Mouse (Mus musculus) MEL (cell line): Measurements from ENCODE around the gene Grk3. TPM values are rescaled to one million over a fixed set of nuclear protein-coding genes. Genes with fewer than 3 reads are reported as not detected.

Source experiments
- DNase-seq: peaks from one replicate; pipeline ENCODE4 v3.0.0; 2011; ENCODE audit warnings: low read depth, low spot score
- H3K27ac ChIP-seq: 2 replicates; pipeline ENCODE4 v1.5.1; 2012; ENCODE audit warnings: low read depth, mild to moderate bottlenecking, control low read depth, low read length, moderate library complexity; ENCODE audit not compliant: control insufficient read depth
- H3K27me3 ChIP-seq, 2 experiments: fragments of 150-350 bp in 1 of 2; sonication (generic) in 1 of 2; 2 replicates each; pipeline ENCODE4 v1.6.1; 2012; ENCODE audit warnings: low read length in 2 of 2, mild to moderate bottlenecking in 2 of 2, improper control_type of control experiment in 1 of 2, moderate library complexity in 1 of 2; ENCODE audit not compliant: insufficient read depth in 2 of 2, control insufficient read depth in 1 of 2
- H3K36me3 ChIP-seq, 2 experiments: 2 replicates each; pipeline ENCODE4 v1.6.1; 2012 to 2014; ENCODE audit warnings: low read length in 2 of 2, improper control_type of control experiment in 1 of 2, inconsistent platforms in 1 of 2, mild to moderate bottlenecking in 1 of 2; ENCODE audit not compliant: insufficient read depth in 2 of 2, control insufficient read depth in 1 of 2
- H3K4me1 ChIP-seq, 2 experiments: fragments of 150-350 bp in 1 of 2; sonication (generic) in 1 of 2; 2 replicates each; pipeline ENCODE4 v1.6.1; 2012; ENCODE audit warnings: low read length in 2 of 2, improper control_type of control experiment in 1 of 2, mild to moderate bottlenecking in 1 of 2; ENCODE audit not compliant: insufficient read depth in 2 of 2, control insufficient read depth in 1 of 2
- H3K4me3 ChIP-seq, 2 experiments: fragments of 150-350 bp in 1 of 2; sonication (generic) in 1 of 2; 2 replicates each; pipeline ENCODE4 v1.5.1; 2012; ENCODE audit warnings: low read depth in 2 of 2, low read length in 2 of 2, mild to moderate bottlenecking in 2 of 2, moderate library complexity in 2 of 2, control low read depth in 1 of 2, improper control_type of control experiment in 1 of 2; ENCODE audit not compliant: control insufficient read depth in 1 of 2, insufficient read depth in 1 of 2
- H3K79me2 ChIP-seq: 2 replicates; pipeline ENCODE4 v1.6.1; 2012; ENCODE audit warnings: mild to moderate bottlenecking, low read length, moderate library complexity; ENCODE audit not compliant: control insufficient read depth, poor library complexity, insufficient read depth
- H3K9ac ChIP-seq: 2 replicates; pipeline ENCODE4 v1.6.1; 2012; ENCODE audit warnings: low read depth, mild to moderate bottlenecking, control low read depth, low read length, moderate library complexity; ENCODE audit not compliant: control insufficient read depth, poor library complexity, severe bottlenecking
- H3K9me3 ChIP-seq: fragments of 150-350 bp; sonication (generic); replicated peaks from 2 replicates; pipeline ENCODE4 v1.6.1; 2012; ENCODE audit warnings: mild to moderate bottlenecking, low read length, improper control_type of control experiment, moderate library complexity; ENCODE audit not compliant: insufficient read depth
- CHD2 ChIP-seq: IDR thresholded peaks from 2 replicates; pipeline ENCODE4 v1.6.1; 2011; ENCODE audit warnings: low read length, improper control_type of control experiment
- E2F4 ChIP-seq: IDR thresholded peaks from 2 replicates; pipeline ENCODE4 v1.6.1; 2011; ENCODE audit warnings: low read depth, low read length, improper control_type of control experiment, borderline replicate concordance
- ELF1 ChIP-seq: IDR thresholded peaks from 2 replicates; pipeline ENCODE4 v1.6.1; 2014; ENCODE audit warnings: low read depth, mild to moderate bottlenecking, inconsistent platforms, low read length, improper control_type of control experiment, moderate library complexity
- ETS1 ChIP-seq: IDR thresholded peaks from 2 replicates; pipeline ENCODE4 v1.6.1; 2012; ENCODE audit warnings: low read depth, mild to moderate bottlenecking, inconsistent platforms, low read length, improper control_type of control experiment, moderate library complexity
- GABPA ChIP-seq: IDR thresholded peaks from 2 replicates; pipeline ENCODE4 v1.6.1; 2012; ENCODE audit warnings: low read depth, mild to moderate bottlenecking, inconsistent platforms, low read length, improper control_type of control experiment, moderate library complexity
- KAT2A ChIP-seq: conservative IDR thresholded peaks from 2 replicates; pipeline ENCODE4 v1.6.1; 2012; ENCODE audit warnings: low read depth, low read length, improper control_type of control experiment, inconsistent platforms
- MAX ChIP-seq: IDR thresholded peaks from 2 replicates; pipeline ENCODE4 v1.6.1; 2011; ENCODE audit warnings: low read length, improper control_type of control experiment
- MXI1 ChIP-seq: IDR thresholded peaks from 2 replicates; pipeline ENCODE4 v1.6.1; 2011; ENCODE audit warnings: mild to moderate bottlenecking, low read depth, low read length, improper control_type of control experiment
- MYC ChIP-seq: IDR thresholded peaks from 2 replicates; pipeline ENCODE4 v1.6.1; 2011; ENCODE audit warnings: low read depth, mild to moderate bottlenecking, low read length, improper control_type of control experiment, moderate library complexity
- NRF1 ChIP-seq: IDR thresholded peaks from 2 replicates; pipeline ENCODE4 v1.6.1; 2014; ENCODE audit warnings: low read depth, mild to moderate bottlenecking, inconsistent platforms, low read length, improper control_type of control experiment, moderate library complexity; ENCODE audit not compliant: poor library complexity, insufficient read depth, severe bottlenecking
- POLR2A ChIP-seq, 2 experiments: IDR thresholded peaks; 2 replicates each; pipeline ENCODE4 v1.6.1; 2011 to 2012; ENCODE audit warnings: low read length in 2 of 2, mild to moderate bottlenecking in 2 of 2, control low read depth in 1 of 2, improper control_type of control experiment in 1 of 2, low read depth in 1 of 2, moderate library complexity in 1 of 2; ENCODE audit not compliant: control insufficient read depth in 1 of 2, insufficient read depth in 1 of 2, poor library complexity in 1 of 2
- POLR2AphosphoS2 ChIP-seq: IDR thresholded peaks from 2 replicates; pipeline ENCODE4 v1.6.1; 2011; ENCODE audit warnings: low read length, improper control_type of control experiment
- UBTF ChIP-seq: IDR thresholded peaks from 2 replicates; pipeline ENCODE4 v1.6.1; 2012; ENCODE audit warnings: low read depth, mild to moderate bottlenecking, inconsistent platforms, low read length, improper control_type of control experiment, moderate library complexity, borderline replicate concordance; ENCODE audit not compliant: insufficient read depth
- USF2 ChIP-seq, 2 experiments: IDR thresholded peaks; 2 replicates each; pipeline ENCODE4 v1.6.1; 2011 to 2012; ENCODE audit warnings: improper control_type of control experiment in 2 of 2, low read length in 2 of 2, borderline replicate concordance in 1 of 2, inconsistent platforms in 1 of 2, low read depth in 1 of 2, mild to moderate bottlenecking in 1 of 2; ENCODE audit not compliant: insufficient read depth in 1 of 2
- ZKSCAN1 ChIP-seq: IDR thresholded peaks from 2 replicates; pipeline ENCODE4 v1.6.1; 2012; ENCODE audit warnings: low read depth, mild to moderate bottlenecking, inconsistent platforms, low read length, improper control_type of control experiment, moderate library complexity
- polyA plus RNA-seq, 2 experiments: library from polyadenylated mRNA; stranded (reverse) in 1 of 2; unstranded in 1 of 2; fragments of >175 nt in 1 of 2; fragments of >200 nt in 1 of 2; gene quantifications; 2 replicates each; pipeline versions ENCODE4 v1.2.1 to v1.2.4; 2012; ENCODE audit warnings: low replicate concordance in 2 of 2, low read depth in 1 of 2; ENCODE audit not compliant: insufficient read length in 2 of 2, insufficient read depth in 1 of 2, missing spikeins in 1 of 2
- total RNA-seq: library from RNA; depleted of rRNA; stranded (reverse); fragments of 300-350 nt; gene quantifications from 2 replicates; pipeline ENCODE4 v1.2.3, GENCODE M21; 2012

Gene Grk3
- total and polyA plus RNA-seq, 3 experiments: not detected

DNA sequence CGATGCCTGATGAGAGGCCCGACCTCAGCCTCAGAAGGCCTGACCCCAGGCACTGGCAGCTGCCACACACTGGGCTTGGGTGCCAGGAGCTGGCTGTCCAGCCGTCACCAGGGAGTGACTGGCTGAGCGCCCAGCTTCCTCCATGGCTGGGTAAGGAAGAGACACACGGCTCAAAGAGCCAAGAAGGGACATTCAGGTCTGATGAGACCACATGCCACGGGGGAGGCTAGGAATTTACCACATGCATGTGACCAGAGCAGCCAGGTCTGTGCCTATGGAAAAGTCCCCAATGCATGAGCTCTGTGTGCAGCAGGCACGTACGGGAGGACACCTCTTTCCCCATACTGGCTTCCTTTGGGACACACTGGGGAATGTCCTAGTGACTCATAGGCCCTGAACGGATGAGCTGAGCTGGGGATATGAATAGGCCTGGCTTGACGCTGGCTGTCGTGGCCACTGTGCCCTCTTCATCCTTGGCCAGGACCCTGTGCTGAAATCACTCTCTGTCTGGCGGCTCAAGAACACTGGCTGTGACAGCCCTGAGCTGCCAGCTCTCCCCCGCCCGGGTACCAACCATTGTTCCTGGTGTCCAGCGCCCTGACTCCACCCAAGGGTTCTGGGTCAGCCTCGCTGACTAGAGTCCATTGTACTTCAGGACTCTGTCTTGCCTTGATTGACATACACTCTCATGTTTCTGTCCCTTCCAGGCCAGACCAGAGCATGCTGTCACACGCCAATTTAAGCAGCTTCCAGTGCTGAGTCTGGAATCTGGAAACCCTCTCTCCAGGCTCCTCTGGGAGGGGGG, 128.7 kb downstream of the Grk3 start:
- Histone ChIP-seq H3K9ac (no peak overlapping the region), H3K27ac (no peak overlapping the region), H3K9me3 (no peaks in the 10 kb centered on the region), H3K36me3 (no peaks in the 10 kb centered on the region), H3K79me2 (no peaks in the 10 kb centered on the region)
- TF ChIP-seq MXI1 (no peak), UBTF (no peak), MYC (no peak), GABPA (no peak), ZKSCAN1 (no peak), USF2 (IDR thresholded peaks at IDR 0.05; ENCODE audit: borderline replicate concordance in 1 of 2, insufficient read depth in 1 of 2, low read depth in 1 of 2, low read length in 2 of 2) (no peak), POLR2A (IDR thresholded peaks at IDR 0.05; ENCODE audit: control insufficient read depth in 1 of 2, insufficient read depth in 1 of 2, low read depth in 1 of 2, low read length in 2 of 2, poor library complexity in 1 of 2) (no peak), ETS1 (no peak), POLR2AphosphoS2 (no peak), ELF1 (no peak)
- TF ChIP-seq, all 39 proteins: peak for 0
- Histone ChIP-seq H3K4me1 (no peaks in the 10 kb centered on the region), H3K4me3 (no peak overlapping the region), H3K27me3 (no peaks in the 10 kb centered on the region)
- DNase-seq: no peak

DNA sequence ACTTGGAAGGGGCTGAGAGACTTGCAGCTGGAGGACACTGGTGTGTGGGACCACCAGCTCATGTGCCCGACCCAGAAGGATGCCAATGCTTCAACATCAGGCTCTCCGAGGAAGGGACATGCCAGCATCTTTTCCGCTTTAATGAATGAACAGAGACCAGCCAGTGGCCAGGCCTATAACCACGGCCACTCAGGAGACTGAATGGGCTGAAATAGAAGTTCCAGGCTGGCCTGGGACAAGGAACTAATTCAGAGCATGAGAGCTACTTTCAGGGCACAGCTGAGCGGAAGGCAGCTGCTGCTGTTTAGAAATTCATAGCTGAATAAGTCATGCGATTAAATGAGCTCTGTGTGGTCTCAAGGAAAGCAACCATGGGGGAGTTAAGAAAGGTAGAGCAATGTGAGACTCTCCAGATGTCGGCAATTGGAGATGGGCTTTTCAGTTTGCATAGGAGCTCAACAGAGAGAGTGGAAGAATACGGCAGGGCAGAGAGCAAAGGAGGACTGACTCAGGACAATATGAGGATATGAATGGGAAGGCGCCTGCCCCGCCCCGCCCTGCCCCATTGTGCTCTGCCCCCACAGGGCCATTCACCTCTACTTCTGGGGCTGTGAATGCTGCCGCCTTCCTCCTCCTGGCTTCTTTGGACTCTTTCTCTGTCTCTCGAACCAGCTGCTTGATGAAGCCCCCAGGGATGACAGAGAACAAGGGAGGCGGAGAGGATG, 138.0 kb downstream of the Grk3 start:
- no peaks in the 10 kb centered on the region for H3K4me1 ChIP-seq
- H3K9me3 ChIP-seq: no peaks in the 10 kb centered on the region
- no peaks in the 10 kb centered on the region for H3K36me3 ChIP-seq
- H3K27ac ChIP-seq: no peak overlapping the region
- no peaks in the 10 kb centered on the region for H3K79me2 ChIP-seq
- no peak for DNase-seq
- TF ChIP-seq MAX (no peak), ETS1 (no peak), CHD2 (no peak), E2F4 (no peak), ZKSCAN1 (no peak), MYC (no peak), NRF1 (no peak), KAT2A (no peak)
- TF ChIP-seq, all 39 proteins: peak for 0
- Histone ChIP-seq H3K27me3 (no peaks in the 10 kb centered on the region), H3K9ac (no peak overlapping the region), H3K4me3 (no peak overlapping the region)
